Mouse (Mus musculus): ENCODE results near the gene Tmem211.

- TF ChIP-seq POLR2A (IDR thresholded peaks at IDR 0.05; ENCODE audit: low read depth, low read length) = no peak
- TF ChIP-seq CTCF (IDR thresholded peaks at IDR 0.05; ENCODE audit: borderline replicate concordance, insufficient read depth, low read length) = no peak
Observed at GRCm38 (mm10) chr5:113288490-113288889, 61.8 kb downstream of the Tmem211 start.

Data from embryonic fibroblast, embryonic 13.5 days (primary cell).